Mouse (Mus musculus): ENCODE measurements around the gene Tnni1.

The Tnni1 gene

GRCm38 (mm10) chr1:135767324-135767890 lies 11.8 kb upstream of the Tnni1 start:
- DNase-seq (ENCODE audit: low read depth), result peak; percentile 40

GRCm38 (mm10) chr1:135768400-135768799 lies 10.8 kb upstream of the Tnni1 start:
- no peak for DNase-seq (ENCODE audit: low read depth)

GRCm38 (mm10) chr1:135770237-135770636 lies 9.0 kb upstream of the Tnni1 start:
- DNase-seq (ENCODE audit: low read depth), result no peak

GRCm38 (mm10) chr1:135770896-135771572 lies 8.2 kb upstream of the Tnni1 start:
- peak; percentile 94 for DNase-seq (ENCODE audit: low read depth)

GRCm38 (mm10) chr1:135771573-135771970 lies 7.7 kb upstream of the Tnni1 start:
- DNase-seq (ENCODE audit: low read depth), result peak; percentile 71

- DNase-seq (ENCODE audit: low read depth), result peak; percentile 72
Observed at GRCm38 (mm10) chr1:135776596-135776995, 2.6 kb upstream of the Tnni1 start.

- DNase-seq (ENCODE audit: low read depth), result no peak
Observed at GRCm38 (mm10) chr1:135777046-135777445, 2.2 kb upstream of the Tnni1 start.

GRCm38 (mm10) chr1:135780649-135781048 lies 1.4 kb downstream of the Tnni1 start:
- no peak for DNase-seq (ENCODE audit: low read depth)

GRCm38 (mm10) chr1:135781220-135781619 lies 2.0 kb downstream of the Tnni1 start:
- DNase-seq (ENCODE audit: low read depth), result peak; percentile 92

GRCm38 (mm10) chr1:135782816-135783215 lies 3.6 kb downstream of the Tnni1 start:
- no peak for DNase-seq (ENCODE audit: low read depth)

GRCm38 (mm10) chr1:135787799-135788198 lies 8.6 kb downstream of the Tnni1 start:
- DNase-seq (ENCODE audit: low read depth), result peak; percentile 94

- DNase-seq (ENCODE audit: low read depth), result peak; percentile 78
Observed at GRCm38 (mm10) chr1:135788708-135789107, 9.5 kb downstream of the Tnni1 start.

- DNase-seq (ENCODE audit: low read depth), result peak; percentile 75
Observed at GRCm38 (mm10) chr1:135789815-135790214, 10.6 kb downstream of the Tnni1 start.

- DNase-seq (ENCODE audit: low read depth), result peak; percentile 60
Observed at GRCm38 (mm10) chr1:135792143-135792939, 13.1 kb downstream of the Tnni1 start.

- DNase-seq (ENCODE audit: low read depth), result no peak
Observed at GRCm38 (mm10) chr1:135793370-135794215, 14.4 kb downstream of the Tnni1 start.

GRCm38 (mm10) chr1:135794216-135795134 lies 15.2 kb downstream of the Tnni1 start:
- no peak for DNase-seq (ENCODE audit: low read depth)

GRCm38 (mm10) chr1:135798492-135798891 lies 19.3 kb downstream of the Tnni1 start:
- no peak for DNase-seq (ENCODE audit: low read depth)

GRCm38 (mm10) chr1:135799109-135799627 lies 19.9 kb downstream of the Tnni1 start:
- DNase-seq (ENCODE audit: low read depth), result no peak

- peak; percentile 52 for DNase-seq (ENCODE audit: low read depth)
Observed at GRCm38 (mm10) chr1:135800192-135800950, 21.1 kb downstream of the Tnni1 start.

- no peak for DNase-seq (ENCODE audit: low read depth)
Observed at GRCm38 (mm10) chr1:135807546-135807945, 28.3 kb downstream of the Tnni1 start.

Measured in NIH3T3 (cell line).